Mouse (Mus musculus): Measurements from ENCODE around the gene Acvr2b.

Acvr2b gene

GRCm38 (mm10) chr9:119408898-119409664 is 7.2 kb downstream of the Acvr2b start:
- no peak for DNase-seq (ENCODE audit: low read depth, low spot score)

- no peak for DNase-seq (ENCODE audit: low read depth, low spot score)
Observed at GRCm38 (mm10) chr9:119409864-119410263, 7.9 kb downstream of the Acvr2b start.

- no peak for DNase-seq (ENCODE audit: low read depth, low spot score)
Observed at GRCm38 (mm10) chr9:119418025-119418424, 16.1 kb downstream of the Acvr2b start.

- DNase-seq (ENCODE audit: low read depth, low spot score) = no peak
Observed at GRCm38 (mm10) chr9:119419852-119420438, 18.0 kb downstream of the Acvr2b start.

GRCm38 (mm10) chr9:119425217-119425975 is 23.5 kb downstream of the Acvr2b start:
- DNase-seq (ENCODE audit: low read depth, low spot score) = no peak

GRCm38 (mm10) chr9:119425976-119426415 is 24.1 kb downstream of the Acvr2b start:
- DNase-seq (ENCODE audit: low read depth, low spot score) = no peak

GRCm38 (mm10) chr9:119426483-119426882 is 24.6 kb downstream of the Acvr2b start:
- no peak for DNase-seq (ENCODE audit: low read depth, low spot score)

- DNase-seq (ENCODE audit: low read depth, low spot score) = peak; percentile 61
Observed at GRCm38 (mm10) chr9:119430311-119430710, 28.4 kb downstream of the Acvr2b start.

GRCm38 (mm10) chr9:119435855-119436254 is 33.9 kb downstream of the Acvr2b start:
- no peak for DNase-seq (ENCODE audit: low read depth, low spot score)

GRCm38 (mm10) chr9:119438065-119438464 is 36.1 kb downstream of the Acvr2b start:
- DNase-seq (ENCODE audit: low read depth, low spot score) = no peak

GRCm38 (mm10) chr9:119438498-119439000 is 36.6 kb downstream of the Acvr2b start:
- no peak for DNase-seq (ENCODE audit: low read depth, low spot score)

GRCm38 (mm10) chr9:119444738-119445429 is 43.0 kb downstream of the Acvr2b start, which contains the start of gene Exog:
Gene Exog, plus strand, starts transcription at chr9:119444943.
- peak; percentile 98 for DNase-seq (ENCODE audit: low read depth, low spot score)

GRCm38 (mm10) chr9:119445737-119446136 is 43.8 kb downstream of the Acvr2b start:
- peak; percentile 51 for DNase-seq (ENCODE audit: low read depth, low spot score)

GRCm38 (mm10) chr9:119455967-119456366 is 54.0 kb downstream of the Acvr2b start:
- DNase-seq (ENCODE audit: low read depth, low spot score) = no peak

GRCm38 (mm10) chr9:119457122-119457521 is 55.2 kb downstream of the Acvr2b start:
- DNase-seq (ENCODE audit: low read depth, low spot score) = no peak

GRCm38 (mm10) chr9:119460410-119460809 is 58.5 kb downstream of the Acvr2b start:
- DNase-seq (ENCODE audit: low read depth, low spot score) = peak; percentile 57

GRCm38 (mm10) chr9:119465056-119465455 is 63.1 kb downstream of the Acvr2b start:
- DNase-seq (ENCODE audit: low read depth, low spot score) = no peak

- DNase-seq (ENCODE audit: low read depth, low spot score) = peak; percentile 8
Observed at GRCm38 (mm10) chr9:119465595-119465994, 63.7 kb downstream of the Acvr2b start.

- DNase-seq (ENCODE audit: low read depth, low spot score) = no peak
Observed at GRCm38 (mm10) chr9:119469691-119470353, 67.9 kb downstream of the Acvr2b start.

GRCm38 (mm10) chr9:119472412-119472918 is 70.5 kb downstream of the Acvr2b start:
- DNase-seq (ENCODE audit: low read depth, low spot score) = no peak

- no peak for DNase-seq (ENCODE audit: low read depth, low spot score)
Observed at GRCm38 (mm10) chr9:119473011-119473410, 71.1 kb downstream of the Acvr2b start.

All from A20 (cell line).